Mouse (Mus musculus): ENCODE data around the gene Hist2h2aa2. TPM values are rescaled to one million over a fixed set of nuclear protein-coding genes. Genes with fewer than 3 reads are reported as not detected.

The Hist2h2aa2 gene
- 10 to 100 TPM; 51.7 to 57.6 TPM for polyA plus RNA-seq (2017; shearing (Covaris generic))

DNA sequence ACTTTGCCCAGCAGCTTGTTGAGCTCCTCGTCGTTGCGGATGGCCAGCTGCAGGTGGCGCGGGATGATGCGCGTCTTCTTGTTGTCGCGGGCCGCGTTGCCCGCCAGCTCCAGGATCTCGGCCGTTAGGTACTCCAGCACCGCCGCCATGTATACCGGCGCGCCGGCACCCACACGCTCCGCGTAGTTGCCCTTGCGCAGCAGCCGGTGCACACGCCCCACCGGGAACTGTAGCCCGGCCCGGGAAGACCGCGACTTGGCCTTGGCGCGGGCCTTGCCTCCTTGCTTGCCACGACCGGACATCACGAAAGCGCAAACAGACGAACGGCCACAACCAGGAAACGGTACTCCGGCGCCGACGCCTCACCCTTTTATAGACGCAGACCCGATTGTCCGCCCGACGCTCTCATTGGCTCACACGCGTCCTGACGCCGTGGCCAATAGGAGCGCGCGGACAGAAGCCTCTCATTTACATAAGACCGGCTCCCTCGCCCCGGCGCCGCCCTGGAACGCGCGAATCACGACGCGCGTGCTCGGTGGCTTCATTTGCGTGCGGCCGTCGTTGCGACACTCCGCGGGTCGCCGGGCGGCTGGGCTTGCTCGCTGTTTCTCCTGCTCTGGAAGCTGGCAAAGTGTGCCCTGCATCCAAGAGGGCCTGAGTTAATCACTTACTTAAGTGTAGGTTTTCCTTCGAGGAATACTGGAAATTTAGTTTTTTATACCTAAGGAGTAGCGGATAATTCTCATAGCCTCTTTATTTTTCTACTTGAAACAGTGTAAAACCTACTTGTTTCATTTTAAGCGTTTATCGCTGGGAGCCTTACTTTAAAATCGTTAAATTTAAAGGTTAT is at the start of gene Hist2h2aa2:
TSS of gene Hist2h2aa2 (minus strand) at position 328 of the 850 bp plus-strand sequence.

GRCm38 (mm10) chr3:96269511-96270474 is 29.7 kb upstream of the Hist2h2aa2 start, which contains the start of gene Hist2h2bb:
Hist2h2bb (plus strand) TSS chr3:96269752.

GRCm38 (mm10) chr3:96268051-96268775 is 28.1 kb upstream of the Hist2h2aa2 start, which contains the start of gene Hist2h3b:
Hist2h3b (plus strand) TSS chr3:96268654.

DNA sequence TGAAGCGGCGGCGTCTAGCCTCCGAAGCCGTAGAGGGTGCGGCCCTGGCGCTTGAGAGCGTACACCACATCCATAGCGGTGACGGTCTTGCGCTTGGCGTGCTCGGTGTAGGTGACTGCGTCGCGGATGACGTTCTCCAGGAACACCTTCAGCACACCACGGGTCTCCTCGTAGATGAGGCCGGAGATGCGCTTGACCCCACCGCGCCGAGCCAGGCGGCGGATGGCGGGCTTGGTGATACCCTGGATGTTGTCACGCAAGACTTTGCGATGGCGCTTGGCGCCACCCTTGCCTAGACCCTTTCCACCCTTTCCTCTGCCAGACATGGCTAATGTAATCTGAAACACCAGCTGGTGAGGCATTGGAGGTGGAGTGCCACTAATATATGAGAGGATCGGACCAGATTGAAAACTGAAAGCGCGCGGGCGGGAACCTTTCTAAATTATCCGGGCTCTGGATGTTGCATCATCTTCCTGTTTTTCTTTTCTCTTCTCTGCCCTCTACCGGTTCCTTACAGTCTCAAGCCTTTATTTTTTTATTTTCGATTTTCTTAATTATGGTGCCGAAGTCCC is 23.0 kb upstream of the Hist2h2aa2 start, which contains the start of gene Hist2h4:
TSS of gene Hist2h4 (minus strand) at position 333 of the 572 bp plus-strand sequence.

DNA sequence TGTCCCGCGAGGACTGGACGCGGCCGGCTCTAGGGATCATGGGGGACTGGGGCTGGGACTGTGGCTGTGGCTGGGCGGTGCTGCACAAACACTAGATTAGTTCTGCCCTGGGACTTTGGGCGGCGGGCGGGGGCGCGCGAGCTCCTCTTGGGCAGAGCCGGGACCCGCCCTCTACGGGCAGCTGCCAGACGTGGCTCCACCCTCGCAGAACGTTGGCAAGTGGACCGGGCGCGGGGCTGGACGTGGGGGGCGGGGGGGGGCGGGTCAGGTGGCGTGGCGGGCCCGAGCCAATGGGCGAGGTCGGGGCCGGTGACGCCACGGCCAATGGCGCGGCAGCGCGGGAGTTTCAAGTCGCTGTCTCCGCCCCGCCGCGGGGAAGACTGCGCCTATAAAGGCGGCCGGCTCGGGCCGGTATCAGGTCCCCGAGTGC is 6.4 kb upstream of the Hist2h2aa2 start, which contains the start of gene Hist2h3c1:
TSS of gene Hist2h3c1 (plus strand) at position 259 of the 430 bp plus-strand sequence.

GRCm38 (mm10) chr3:96245003-96245886 is 5.2 kb upstream of the Hist2h2aa2 start, which contains the start of gene Hist2h2aa1:
Hist2h2aa1 (plus strand) TSS chr3:96245497.

DNA sequence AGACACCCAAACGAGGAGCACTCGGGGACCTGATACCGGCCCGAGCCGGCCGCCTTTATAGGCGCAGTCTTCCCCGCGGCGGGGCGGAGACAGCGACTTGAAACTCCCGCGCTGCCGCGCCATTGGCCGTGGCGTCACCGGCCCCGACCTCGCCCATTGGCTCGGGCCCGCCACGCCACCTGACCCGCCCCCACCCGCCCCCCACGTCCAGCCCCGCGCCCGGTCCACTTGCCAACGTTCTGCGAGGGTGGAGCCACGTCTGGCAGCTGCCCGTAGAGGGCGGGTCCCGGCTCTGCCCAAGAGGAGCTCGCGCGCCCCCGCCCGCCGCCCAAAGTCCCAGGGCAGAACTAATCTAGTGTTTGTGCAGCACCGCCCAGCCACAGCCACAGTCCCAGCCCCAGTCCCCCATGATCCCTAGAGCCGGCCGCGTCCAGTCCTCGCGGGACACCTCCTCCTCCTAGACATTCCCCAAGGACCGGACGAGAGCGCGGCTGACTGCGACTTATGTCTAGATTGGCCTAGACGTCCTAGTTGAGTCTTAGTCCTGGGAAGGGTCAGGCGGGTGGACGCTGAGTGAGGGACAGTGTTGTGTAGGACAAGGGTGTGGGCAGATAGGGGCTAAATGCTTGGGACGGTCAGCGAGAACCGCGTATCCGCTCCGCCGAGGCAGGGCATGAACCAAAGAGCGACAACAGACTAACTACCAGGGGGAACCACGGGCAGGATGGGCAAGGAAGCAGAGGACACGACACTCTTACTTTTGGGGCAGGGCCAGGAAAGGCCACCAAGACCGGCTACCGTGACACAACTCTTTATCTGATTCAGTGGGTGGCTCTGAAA is 902 bp downstream of the Hist2h2aa2 start, which contains the start of gene Hist2h3c2:
TSS of gene Hist2h3c2 (minus strand) at position 174 of the 840 bp plus-strand sequence.

DNA sequence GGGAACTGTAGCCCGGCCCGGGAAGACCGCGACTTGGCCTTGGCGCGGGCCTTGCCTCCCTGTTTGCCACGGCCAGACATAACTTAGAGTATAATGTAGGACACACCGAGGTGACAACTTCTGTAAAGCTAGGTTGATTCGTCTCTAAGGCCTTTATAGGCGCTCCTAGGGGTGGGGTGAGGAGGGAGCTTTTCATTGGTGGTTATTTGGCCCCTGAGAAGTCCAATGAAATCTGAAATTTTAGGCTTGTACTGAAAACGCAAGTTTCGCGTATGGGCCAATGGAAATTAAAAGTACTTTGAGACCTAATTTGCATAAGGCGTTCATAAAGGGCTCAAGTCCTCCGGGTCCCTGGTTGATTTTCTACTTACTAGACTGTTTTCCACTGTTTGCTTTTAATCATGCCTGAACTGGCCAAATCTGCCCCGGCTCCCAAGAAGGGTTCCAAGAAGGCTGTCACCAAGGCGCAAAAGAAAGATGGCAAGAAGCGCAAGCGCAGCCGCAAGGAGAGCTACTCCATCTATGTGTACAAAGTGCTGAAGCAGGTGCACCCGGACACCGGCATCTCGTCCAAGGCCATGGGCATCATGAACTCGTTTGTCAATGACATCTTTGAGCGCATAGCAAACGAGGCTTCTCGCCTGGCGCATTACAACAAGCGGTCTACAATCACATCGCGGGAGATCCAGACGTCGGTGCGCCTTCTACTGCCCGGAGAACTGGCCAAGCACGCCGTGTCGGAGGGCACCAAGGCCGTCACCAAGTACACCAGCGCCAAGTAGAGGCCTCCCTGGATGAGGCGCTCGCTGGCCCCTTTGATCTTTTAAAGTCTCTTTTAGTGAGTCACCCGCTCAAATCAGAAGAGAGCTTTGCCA is 19.1 kb downstream of the Hist2h2aa2 start, which contains the start of the genes Hist2h2ac and Hist2h2be:
TSS of gene Hist2h2ac (minus strand) at position 116 of the 875 bp plus-strand sequence.
TSS of gene Hist2h2be (plus strand) at position 355 of the 875 bp plus-strand sequence.

DNA sequence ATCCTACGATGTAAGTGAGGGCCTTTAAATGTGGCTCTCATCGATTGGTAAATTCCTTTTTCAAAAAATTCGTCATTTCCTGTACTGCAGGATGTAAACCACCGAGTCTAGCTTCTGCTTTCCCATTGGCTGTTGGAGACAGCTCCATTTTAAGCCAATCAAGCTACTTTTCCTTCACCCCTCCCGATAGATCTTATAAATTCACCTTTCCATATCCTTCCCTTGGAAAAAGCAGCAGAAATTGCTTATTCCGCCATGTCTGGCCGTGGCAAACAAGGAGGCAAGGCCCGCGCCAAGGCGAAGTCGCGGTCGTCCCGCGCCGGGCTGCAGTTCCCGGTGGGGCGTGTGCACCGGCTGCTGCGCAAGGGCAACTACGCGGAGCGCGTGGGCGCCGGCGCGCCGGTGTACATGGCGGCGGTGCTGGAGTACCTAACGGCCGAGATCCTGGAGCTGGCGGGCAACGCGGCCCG is 20.4 kb downstream of the Hist2h2aa2 start, which contains the start of the genes Bola1 and Hist2h2ab:
TSS of gene Bola1 (minus strand) at position 49 of the 470 bp plus-strand sequence.
TSS of gene Hist2h2ab (plus strand) at position 205 of the 470 bp plus-strand sequence.

Other genes with a start within 250 kb of the Hist2h2aa2 start
- gene Plekho1, start 244.3 kb downstream of the Hist2h2aa2 start, polyA plus RNA-seq (2017; shearing (Covaris generic)): 10 to 100 TPM in 1 of 2 experiments, 1 to 10 TPM in 1; 8.6 to 24.9 TPM
- gene Vps45, start 181.8 kb downstream of the Hist2h2aa2 start, polyA plus RNA-seq (2017; shearing (Covaris generic)): 10 to 100 TPM; 24.6 to 40.2 TPM
- 10 to 100 TPM; 12.6 to 13.5 TPM for gene Otud7b, start 135.7 kb downstream of the Hist2h2aa2 start, polyA plus RNA-seq (2017; shearing (Covaris generic))
- gene Mtmr11, start 78.3 kb downstream of the Hist2h2aa2 start, polyA plus RNA-seq (2017; shearing (Covaris generic)): 1 to 10 TPM; 2.7 to 3.0 TPM
- 100 to 1,000 TPM; 137 to 149 TPM for gene Sf3b4, start 67.9 kb downstream of the Hist2h2aa2 start, polyA plus RNA-seq (2017; shearing (Covaris generic))
- gene Sv2a, start 59.1 kb downstream of the Hist2h2aa2 start, polyA plus RNA-seq (2017; shearing (Covaris generic)): 1 to 10 TPM; 3.1 to 4.0 TPM
- 10 to 100 TPM; 21.5 to 30.7 TPM for gene Bola1, start 20.6 kb downstream of the Hist2h2aa2 start, polyA plus RNA-seq (2017; shearing (Covaris generic))
- gene Hist2h2ab, start 20.4 kb downstream of the Hist2h2aa2 start, polyA plus RNA-seq (2017; shearing (Covaris generic)): 1 to 10 TPM; 1.1 to 1.6 TPM
- 10 to 100 TPM in 1 of 2 experiments, 1 to 10 TPM in 1; 6.4 to 10.1 TPM for gene Hist2h2ac, start 19.4 kb downstream of the Hist2h2aa2 start, polyA plus RNA-seq (2017; shearing (Covaris generic))
- gene Hist2h2be, start 19.2 kb downstream of the Hist2h2aa2 start, polyA plus RNA-seq (2017; shearing (Covaris generic)): 1 to 10 TPM; 5.0 to 5.9 TPM
- under 1 TPM in 1 of 2 experiments, not detected in 1; 0.25 TPM for gene Hist2h3c2, start 1.1 kb downstream of the Hist2h2aa2 start, polyA plus RNA-seq (2017; shearing (Covaris generic))
- gene Hist2h2aa1, start 5.2 kb upstream of the Hist2h2aa2 start, polyA plus RNA-seq (2017; shearing (Covaris generic)): not detected
- gene Hist2h3c1, start 6.4 kb upstream of the Hist2h2aa2 start, polyA plus RNA-seq (2017; shearing (Covaris generic)): not detected
- gene Hist2h4, start 23.0 kb upstream of the Hist2h2aa2 start, polyA plus RNA-seq (2017; shearing (Covaris generic)): 1 to 10 TPM; 1.3 to 1.4 TPM
- 10 to 100 TPM in 1 of 2 experiments, 1 to 10 TPM in 1; 9.4 to 10.6 TPM for gene Hist2h3b, start 28.4 kb upstream of the Hist2h2aa2 start, polyA plus RNA-seq (2017; shearing (Covaris generic))
- gene Hist2h2bb, start 29.5 kb upstream of the Hist2h2aa2 start, polyA plus RNA-seq (2017; shearing (Covaris generic)): 1 to 10 TPM; 4.5 to 6.4 TPM
- 1 to 10 TPM in 1 of 2 experiments, under 1 TPM in 1; 0.92 to 1.8 TPM for gene Fcgr1, start 53.7 kb upstream of the Hist2h2aa2 start, polyA plus RNA-seq (2017; shearing (Covaris generic))
- not detected for gene BC107364, start 212.0 kb upstream of the Hist2h2aa2 start, polyA plus RNA-seq (2017; shearing (Covaris generic))

Measured in activated CD4-positive, CD25-positive, alpha-beta regulatory T cell (primary cell).